Mouse (Mus musculus): Measurements from ENCODE around the gene Kcna6. TPM values are rescaled to one million over a fixed set of nuclear protein-coding genes. Genes with fewer than 3 reads are reported as not detected.

Gene Kcna6
- polyA plus RNA-seq, 1 experiment from 2014 or later, result 18.5 TPM

Other genes starting within 250 kb of the Kcna6 start
- gene Kcna5, start 205.3 kb downstream of the Kcna6 start, polyA plus RNA-seq (2014; fragmentation: Nextera tagmentation; extraction: Ambion mirVana), result 2.9 and 3.3 TPM in 2 replicates
- 2.0 and 2.3 TPM in 2 replicates for gene Kcna1, start 94.3 kb downstream of the Kcna6 start, polyA plus RNA-seq (2014; fragmentation: Nextera tagmentation; extraction: Ambion mirVana)
- gene Ndufa9, start 108.5 kb upstream of the Kcna6 start, polyA plus RNA-seq (2014; fragmentation: Nextera tagmentation; extraction: Ambion mirVana), result 188 and 195 TPM in 2 replicates
- gene Akap3, start 112.4 kb upstream of the Kcna6 start, polyA plus RNA-seq (2014; fragmentation: Nextera tagmentation; extraction: Ambion mirVana), result 0.09 and 0.19 TPM in 2 replicates
- gene Dyrk4, start 181.2 kb upstream of the Kcna6 start, polyA plus RNA-seq (2014; fragmentation: Nextera tagmentation; extraction: Ambion mirVana), result 0.09 and 0.12 TPM in 2 replicates
- gene Rad51ap1, start 198.9 kb upstream of the Kcna6 start, polyA plus RNA-seq (2014; fragmentation: Nextera tagmentation; extraction: Ambion mirVana), result 15.3 and 17.6 TPM in 2 replicates
- gene D6Wsu163e, start 199.3 kb upstream of the Kcna6 start, polyA plus RNA-seq (2014; fragmentation: Nextera tagmentation; extraction: Ambion mirVana), result 32.5 and 35.4 TPM in 2 replicates